Mouse (Mus musculus) large intestine, adult 2 months (tissue): Measurements from ENCODE around the gene Ltk. TPM values are rescaled to one million over a fixed set of nuclear protein-coding genes. Genes with fewer than 3 reads are reported as not detected.

Experiments used
- DNase-seq: peaks from one replicate; pipeline ENCODE4 v3.0.0-alpha.2; 2012; ENCODE audit warnings: low read depth, low spot score
- WGBS: fragments of 180-500 bp; shearing (Covaris S2); methylation state at CpG from one replicate; pipeline ENCODE4 v1.1.7; 2018; 5-methylcytosine and 5-hydroxymethylcytosine counted together
- polyA plus RNA-seq: library from polyadenylated mRNA; depleted of rRNA; stranded (reverse); fragments of >200 nt; gene quantifications from 2 replicates; pipeline ENCODE4 v1.2.3, GENCODE M21; 2012

The Ltk gene
- polyA plus RNA-seq, 1 experiment: 3.0 TPM

DNA sequence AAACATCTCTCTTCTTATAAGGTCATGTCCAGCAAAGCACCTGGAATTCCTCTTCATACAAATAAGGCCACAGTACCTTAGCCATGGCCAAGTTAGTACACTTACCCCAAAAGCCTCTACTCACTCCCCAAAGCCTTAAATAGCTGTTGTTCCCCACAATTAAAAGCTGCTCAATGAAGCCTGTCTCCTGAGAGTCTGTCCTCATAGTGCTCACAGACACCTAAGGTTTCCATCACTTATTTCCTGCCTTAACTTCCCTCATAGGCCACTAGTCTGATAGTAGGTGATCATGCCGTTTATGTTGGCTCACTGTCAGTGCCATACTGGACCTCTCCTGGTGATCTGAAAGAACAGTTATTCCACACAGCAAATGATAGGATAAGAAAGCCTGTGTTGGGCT is 2.0 kb upstream of the Ltk start:
- 38% methylated on average over 1 of the region's 1 CpGs for WGBS
- no peak for DNase-seq

DNA sequence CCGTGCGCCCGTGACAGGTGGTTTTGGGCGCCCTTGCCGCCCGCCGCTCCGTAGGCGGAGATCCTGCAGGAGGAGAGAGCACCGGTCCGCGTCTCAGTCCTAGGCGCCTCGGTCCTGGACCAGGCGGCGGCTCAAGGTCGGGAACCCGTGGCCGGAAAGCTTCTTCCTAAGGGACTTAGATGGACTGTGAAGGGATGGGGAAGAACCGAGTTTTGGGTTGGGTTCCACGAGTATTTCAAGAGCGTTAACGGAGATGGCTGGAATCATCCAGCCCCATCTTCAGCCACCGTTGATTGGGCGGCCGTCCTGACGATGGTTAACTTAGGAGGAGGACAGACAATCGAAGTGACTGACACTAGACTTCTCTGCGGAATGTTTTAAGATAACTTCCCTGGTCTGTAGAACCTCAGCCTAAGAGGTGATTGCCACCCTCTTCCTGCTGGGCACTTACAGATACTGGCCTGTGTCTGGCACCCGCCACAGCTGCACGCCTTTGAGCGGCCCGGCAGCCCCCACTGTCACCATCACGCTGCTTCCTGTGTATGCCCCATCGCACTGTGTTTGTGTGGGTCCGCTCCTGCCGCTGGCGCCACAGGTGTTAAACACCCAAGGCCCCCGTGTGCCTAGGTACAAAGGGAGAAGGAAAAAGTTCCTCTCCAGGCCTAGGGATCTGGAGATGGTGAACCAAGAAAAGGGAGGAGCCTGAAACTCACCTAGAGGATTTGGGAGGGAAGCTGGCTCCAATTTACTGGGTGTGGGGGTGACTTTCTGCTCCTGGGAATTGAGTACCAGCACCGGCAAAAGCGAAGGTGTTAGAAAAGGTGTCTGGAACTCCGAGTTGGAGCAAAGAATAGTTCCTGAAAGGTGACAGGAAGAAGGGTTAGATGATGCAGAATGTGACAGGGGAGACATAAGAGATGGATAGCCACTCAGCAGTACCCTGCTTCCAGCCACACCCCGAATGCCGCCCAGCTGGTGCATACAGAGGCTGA is 1.1 kb downstream of the Ltk start:
- no peak for DNase-seq
- WGBS: 12% methylated on average over 44 of the region's 44 CpGs

DNA sequence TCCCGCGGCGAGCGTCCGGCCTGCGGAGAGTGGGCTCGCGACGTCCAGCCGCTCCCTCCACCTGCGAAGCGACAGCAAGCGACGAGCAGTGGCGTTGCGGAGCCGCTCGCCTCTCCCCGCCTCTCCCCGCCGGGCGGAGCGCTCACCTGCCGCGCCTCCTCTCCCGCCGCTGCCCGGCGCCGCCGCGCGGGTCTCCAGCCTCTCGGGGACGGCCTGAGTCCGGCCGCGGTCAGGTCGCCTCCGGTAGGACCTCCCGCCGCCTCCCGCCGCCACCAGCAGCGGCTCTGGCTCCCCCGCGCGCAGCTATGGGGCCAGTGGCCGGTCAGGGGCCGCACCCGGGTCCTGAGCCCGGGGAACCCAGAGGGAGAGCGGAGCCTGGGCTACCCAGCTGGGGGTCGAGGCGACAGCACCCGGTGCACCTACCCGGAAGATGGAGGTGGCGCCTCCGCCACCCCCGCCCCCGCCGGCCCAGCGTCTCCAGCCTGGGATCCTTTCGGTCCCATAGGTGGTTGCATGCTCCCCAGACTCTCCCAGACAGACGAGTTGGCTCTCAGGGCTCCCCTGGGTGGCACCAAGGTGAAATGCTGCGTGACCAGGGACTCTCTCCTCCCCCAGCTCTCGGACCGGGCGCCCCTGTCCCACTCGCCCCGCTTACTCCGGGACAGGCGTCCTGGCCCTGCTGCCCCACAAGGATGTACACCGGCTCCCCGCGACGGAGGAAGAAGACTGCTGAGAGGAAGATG is 2.0 kb downstream of the Ltk start:
- WGBS: under 1% methylated on average over 76 of the region's 77 CpGs
- DNase-seq: no peak

DNA sequence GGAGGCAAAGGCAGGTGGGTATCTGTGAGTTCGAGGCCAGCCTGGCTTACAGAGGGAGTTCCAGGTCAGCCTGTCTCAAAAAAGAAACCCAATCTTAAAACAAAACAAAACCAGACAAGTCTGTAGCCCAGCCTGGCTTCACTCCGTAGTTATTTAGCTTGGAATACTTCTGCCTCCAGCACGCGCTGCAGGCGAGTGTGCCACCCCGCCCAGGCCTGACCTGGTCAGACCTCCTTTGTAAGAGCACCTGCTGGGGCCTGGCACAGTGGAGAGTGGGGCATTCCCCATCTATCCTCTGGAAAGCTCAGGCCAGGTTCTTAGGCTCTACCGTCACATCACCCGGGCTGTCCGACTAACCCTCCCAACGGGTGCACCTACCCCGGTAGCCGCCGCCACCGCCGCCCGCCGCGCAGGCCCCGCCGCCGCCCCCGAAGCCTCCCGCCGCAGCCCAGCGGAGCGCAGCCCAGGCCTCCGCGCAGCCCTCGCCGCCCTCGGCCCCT is 2.6 kb downstream of the Ltk start:
- WGBS: 4% methylated on average over 31 of the region's 31 CpGs

DNA sequence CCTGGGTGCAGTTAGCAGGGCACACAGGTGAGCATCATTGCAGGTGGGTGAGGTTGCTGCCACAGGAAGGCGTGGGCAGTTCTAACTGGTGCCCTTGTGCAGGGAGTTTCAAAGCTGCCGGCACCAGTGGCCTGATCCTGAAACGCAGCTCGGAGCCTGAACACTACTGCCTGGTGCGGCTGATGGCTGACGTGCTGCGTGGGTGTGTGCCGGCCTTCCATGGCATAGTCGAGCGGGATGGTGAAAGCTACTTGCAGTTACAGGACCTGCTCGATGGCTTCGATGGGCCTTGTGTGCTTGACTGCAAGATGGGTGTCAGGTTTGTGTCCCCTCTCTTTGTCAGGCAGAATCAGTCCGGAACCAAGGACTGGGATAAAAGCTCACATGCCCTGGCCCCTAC is 11.0 kb downstream of the Ltk start:
- DNase-seq: no peak
- 87% methylated on average over 13 of the region's 13 CpGs for WGBS

More for the DNA sequence above, 2.6 kb downstream of the Ltk start:
- DNase-seq: no peak

DNA sequence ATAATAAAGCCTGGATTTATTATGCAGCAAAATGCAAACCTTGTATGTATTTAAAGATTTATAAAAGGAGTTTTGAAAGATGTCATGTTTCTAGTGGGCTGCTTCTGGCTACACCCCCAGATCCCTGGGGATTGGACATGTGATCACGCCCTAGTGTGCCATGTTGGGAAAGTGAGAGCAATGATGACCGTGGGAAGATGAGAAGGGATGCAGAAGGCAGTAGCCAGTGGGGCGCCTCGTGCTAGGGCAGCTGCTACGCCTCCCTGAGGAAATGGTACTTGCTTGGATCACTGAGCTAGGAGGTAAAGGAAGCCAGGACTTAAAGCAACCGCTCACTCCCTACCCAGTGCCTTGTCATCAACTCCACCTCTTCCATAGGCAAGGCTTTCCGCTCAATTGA is 12.7 kb downstream of the Ltk start:
- no peak for DNase-seq
- WGBS: 85% methylated on average over 7 of the region's 7 CpGs

DNA sequence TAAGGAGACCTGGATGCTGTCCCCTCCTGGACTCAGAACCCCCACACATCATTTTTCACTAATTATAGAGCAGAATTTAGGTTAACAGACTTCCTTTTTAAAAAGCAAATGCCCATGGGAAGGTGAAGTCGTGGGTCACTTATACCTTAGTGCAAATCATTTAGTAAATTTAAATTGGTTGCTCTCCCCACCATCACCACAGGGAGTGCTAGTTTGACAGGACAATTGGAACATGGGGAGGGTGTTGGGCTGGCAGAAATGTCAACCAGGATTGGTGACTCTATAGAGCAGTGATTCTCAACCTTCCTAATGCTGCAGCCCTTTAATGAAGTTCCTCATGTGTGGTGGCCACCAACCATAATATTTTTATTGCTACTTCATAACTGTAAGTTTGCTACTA is 14.9 kb downstream of the Ltk start:
- DNase-seq: no peak
- WGBS: 10% methylated on average over 1 of the region's 1 CpGs

DNA sequence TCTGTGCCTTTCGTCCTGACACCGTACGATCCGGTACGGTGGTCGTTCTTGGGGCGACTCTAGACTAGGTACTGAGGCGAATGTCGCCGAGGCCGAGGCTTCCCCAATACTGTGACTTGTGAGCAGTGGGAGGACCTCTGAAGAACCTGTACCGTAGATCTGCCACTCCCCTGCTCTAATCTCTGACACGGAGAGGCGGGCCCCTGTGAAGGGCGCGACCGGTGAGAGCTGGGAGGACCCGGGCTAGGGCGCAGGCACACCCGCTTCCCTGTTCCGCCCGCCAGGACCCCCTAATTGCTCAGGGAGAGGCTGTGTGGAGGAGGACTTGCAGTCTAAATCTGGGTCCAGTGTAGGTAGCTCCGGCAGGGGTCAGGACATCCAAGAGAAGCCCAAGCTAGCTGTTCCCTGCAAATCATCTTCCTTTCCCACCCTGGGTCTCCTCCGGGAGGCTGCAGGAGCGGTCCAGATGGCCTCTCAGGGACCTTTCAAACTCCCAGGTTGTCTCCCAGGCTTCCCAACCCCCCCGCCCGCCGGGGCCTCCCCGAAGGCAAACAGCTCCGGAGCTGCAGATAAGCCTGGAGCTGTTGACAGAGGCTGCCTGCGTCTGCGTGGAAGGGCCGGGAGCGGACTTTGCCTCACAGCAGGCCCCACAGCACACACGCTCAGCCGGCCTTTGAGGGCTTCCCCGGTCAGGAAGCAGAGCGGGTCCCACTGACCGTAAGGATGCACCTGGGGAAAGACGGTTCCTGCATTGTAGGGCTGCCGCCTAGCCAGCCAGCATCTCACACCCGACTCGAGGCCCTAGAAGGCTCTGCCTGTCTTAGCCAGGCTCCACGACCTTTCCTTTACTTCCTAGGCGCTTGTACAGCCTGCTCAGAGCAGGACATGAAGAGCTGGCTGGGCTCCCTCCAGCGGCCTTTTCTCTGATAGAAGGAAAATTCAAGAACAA is 15.8 kb downstream of the Ltk start:
- DNase-seq: peak; percentile 60
- WGBS: 11% methylated on average over 46 of the region's 46 CpGs

DNA sequence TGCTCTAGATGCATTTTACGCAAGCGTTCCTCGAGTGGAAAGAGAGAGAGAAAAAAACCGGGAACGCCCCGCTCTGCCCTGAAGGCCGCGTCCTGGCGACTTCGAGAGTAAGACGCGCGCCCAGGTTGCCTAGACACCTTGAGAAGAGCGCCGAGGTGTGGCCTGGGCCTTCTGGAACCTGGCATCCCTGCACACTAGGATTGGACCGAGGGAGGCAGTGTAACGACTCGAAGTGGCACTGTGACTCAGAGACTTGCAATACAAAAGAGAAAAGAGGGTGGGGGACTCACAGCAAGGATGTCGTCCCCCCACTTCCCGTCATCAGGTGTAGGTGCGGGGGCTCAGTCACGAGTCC is 16.4 kb downstream of the Ltk start:
- WGBS: 23% methylated on average over 22 of the region's 22 CpGs
- DNase-seq: no peak

DNA sequence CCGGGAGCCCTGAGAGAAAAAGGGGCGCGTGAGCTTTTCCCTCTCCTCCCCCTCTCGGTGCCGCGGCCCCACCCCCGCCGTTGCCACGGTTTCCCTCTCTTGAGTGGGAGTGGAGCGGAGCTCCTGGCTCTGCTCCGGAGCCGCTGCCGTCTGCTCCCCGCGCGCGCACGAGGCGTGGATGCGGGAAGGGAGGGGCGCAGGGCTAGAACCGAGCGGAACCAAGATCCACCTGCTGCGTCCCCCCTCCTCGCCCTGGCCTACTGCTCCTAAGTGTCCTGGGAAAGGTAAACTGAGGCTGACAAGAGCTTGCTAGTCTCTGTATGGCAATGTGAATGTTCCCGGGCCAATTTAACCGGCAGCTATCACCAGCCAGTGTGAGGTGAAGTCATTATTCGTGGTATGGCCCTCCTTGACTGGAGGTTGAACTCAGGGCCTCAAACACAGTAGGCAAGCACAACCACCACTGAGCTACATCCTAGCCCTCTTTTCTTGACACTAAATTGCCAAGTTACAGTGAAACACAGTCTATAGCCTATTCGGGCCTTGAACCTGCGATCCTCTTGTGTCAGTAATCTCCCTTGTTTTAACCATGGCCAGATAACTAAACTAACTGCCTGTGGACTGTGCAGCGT is 16.9 kb downstream of the Ltk start:
- no peak for DNase-seq

DNA sequence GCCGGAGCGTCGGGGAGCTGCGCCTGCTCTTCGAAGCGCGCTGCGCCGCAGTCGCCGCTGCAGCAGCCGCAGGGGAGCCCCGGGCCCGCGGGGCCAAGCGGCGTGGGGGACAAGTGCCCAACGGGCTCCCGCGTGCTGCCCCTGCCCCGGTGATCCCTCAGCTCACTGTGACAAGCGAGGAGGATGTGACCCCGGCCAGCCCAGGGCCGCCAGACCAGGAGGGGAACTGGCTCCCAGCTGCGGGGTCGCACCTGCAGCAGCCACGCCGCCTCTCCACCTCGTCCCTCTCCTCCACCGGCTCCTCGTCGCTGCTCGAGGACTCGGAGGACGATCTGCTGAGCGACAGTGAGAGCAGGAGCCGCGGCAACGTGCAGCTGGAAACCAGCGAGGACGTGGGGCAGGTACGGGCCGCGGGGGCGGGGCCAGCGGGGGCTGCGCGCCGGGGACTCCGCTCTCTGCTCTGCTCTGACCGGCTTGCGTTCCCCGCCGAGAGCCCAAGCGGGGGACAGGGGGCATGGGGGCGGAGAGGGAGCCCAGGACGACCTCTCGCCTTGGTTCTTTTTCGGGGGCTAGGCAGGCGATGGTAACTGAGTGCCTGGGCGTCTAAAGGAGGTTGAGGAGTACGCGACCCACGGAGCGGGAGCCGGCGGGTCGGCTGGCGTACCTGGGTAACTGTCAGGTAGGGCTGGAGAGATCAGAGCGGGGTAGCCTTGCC is 17.6 kb downstream of the Ltk start:
- no peak for DNase-seq
- under 1% methylated on average over 70 of the region's 70 CpGs for WGBS

More for the DNA sequence above, 16.9 kb downstream of the Ltk start:
- 9% methylated on average over 21 of the region's 31 CpGs for WGBS

DNA sequence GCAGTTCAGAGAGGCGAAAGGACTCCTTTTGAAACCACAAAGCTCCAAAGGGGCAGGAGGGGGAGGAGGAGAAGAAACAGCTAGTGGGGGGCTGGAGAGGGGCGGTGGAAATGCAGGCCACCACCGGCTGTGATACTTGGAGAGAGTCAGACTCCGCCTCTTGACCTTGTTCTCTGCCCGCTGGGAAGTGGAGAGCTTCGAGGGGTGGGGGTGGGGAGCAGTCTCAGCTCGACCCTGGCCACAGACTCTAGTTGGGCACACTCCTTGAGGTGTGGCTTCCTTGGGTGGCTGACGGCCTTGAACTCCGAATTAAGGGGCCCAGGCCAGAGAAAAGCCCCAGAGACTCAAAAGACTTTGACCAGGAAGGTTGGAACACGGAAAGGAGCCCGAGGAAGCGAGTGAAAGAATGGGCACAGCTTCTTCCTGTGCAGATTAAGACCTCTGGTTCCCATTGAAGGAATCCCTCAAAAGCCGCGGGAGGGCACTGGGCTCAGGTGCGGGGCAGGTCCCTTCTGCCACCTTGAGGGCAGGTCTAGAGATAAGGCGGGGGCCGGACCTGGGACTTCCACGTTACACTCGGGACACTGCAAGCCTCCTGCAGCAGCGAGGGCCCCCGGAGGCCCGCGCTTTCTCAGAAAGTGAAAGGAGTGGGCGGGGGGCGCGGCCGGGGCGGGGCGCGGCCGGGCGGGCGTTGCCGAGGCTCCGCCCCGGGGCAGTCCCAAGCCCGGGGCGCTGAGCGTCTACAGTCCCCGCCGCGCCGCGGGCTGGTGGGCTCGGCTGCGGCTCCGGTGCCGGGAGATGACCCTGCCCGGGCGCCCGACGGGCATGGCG is 18.4 kb downstream of the Ltk start, which contains the start of gene Itpka:
Gene Itpka (plus strand): TSS at position 757 of the 831 bp plus-strand sequence.
- DNase-seq: no peak
- WGBS: under 1% methylated on average over 51 of the region's 53 CpGs

DNA sequence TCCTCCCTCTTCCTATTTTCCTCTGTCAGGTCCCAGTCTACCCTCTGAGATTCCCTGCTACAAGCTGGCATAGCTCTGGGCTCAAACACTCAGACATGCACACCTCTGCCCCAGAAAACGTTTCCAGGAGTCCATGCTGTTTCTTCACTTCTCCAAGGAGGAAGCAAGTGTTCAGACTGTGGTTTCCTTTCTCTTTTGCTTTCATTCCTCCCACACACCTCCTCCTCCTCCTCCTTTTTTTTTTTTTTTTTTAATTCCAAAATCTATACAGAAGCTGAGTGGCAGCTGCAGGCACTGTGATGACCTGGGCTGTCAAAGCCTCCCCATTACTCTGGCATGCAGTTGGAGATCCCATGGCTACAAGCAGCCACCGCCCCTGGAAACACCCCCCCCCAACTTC is 19.7 kb downstream of the Ltk start:
- WGBS: 35% methylated on average over 2 of the region's 2 CpGs
- DNase-seq: no peak

DNA sequence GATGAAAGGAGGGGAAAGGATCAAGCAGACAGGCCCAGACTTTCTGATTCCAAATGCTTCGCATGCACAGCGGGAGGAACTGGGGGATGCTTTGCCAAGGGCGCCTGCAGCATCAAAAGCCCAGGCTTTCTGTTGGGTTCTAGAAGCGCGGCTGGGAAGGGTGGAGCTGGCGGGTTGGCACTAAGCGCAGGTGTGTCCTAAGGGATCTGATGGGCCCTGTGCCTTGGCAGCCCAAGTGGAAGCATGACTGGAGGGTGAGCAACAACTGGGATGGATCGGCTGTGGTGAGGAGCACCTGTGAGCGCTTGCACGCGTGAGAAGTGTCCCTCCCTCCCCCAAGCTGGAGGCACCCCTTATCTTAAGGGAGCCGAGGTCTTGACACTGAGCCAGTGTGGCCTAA is 23.1 kb downstream of the Ltk start:
- 19% methylated on average over 12 of the region's 12 CpGs for WGBS
- DNase-seq: no peak

DNA sequence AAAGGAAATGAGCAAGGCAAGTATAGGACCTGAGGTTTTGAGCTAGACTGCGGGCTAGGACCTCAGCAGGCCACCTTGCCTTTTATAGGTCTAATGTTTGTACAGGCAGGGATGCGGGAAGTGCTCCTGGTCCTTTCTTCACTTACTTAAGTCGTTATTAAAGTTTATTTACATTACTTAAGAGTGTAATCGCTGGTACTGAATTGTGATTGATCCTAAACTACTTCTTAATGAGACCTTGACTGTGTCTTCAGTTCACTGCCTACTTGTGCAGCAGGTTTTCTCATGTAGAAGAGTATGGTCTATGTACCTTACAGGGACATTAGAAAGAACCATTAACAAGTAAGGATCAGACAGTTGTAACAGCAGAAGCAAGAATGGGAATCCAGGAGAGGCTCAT is 29.5 kb downstream of the Ltk start:
- DNase-seq: no peak
- 79% methylated on average over 4 of the region's 4 CpGs for WGBS

DNA sequence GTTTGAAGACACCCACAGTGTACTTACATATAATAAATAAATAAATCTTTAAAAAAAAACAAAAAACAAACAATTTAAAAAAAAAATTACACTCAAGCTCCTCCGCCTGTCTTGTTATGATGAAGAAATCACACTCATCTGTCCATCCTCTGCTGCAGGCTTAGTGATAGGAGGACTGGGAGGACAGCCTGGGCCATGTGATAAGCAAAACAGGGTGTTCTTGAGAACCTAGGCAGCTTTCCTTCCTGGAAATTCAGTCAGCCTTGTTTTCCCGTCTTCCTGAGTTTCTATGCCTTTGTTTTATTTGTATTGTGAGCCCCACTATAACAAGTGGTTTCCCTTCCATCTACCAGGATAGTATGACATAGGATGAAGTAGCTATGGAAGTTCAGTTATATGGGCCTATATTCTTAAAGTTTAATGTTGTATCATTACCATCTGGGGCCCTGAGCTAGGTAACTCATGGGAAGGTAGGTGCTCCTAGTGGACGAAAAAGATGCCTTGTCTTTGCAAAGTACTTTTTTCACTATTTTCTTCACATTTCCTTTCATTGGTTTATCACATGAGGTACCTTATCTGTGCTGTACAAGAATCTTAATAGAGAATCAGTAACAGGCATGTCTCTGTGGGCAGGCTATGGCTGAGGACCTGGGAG is 32.3 kb downstream of the Ltk start:
- DNase-seq: no peak
- WGBS: 89% methylated on average over 3 of the region's 3 CpGs

DNA sequence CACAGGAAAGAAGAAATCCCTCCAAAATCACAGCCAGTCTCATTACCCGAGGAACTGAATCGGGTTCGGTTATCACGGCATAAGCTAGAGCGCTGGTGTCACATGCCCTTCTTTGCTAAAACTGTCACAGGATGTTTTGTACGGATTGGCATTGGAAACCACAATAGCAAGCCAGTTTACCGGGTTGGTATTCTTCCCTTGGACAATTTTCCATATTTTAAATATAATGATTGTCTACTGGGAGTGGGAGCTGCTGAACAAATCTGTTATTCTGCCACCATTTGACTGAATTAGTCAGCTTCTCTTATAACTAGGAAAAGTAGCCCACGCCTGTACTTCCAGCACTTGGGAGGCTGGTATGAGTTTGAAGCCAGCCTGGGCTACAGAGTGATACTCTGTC is 39.2 kb downstream of the Ltk start:
- WGBS: 95% methylated on average over 8 of the region's 8 CpGs
- DNase-seq: no peak
